Mouse (Mus musculus): ENCODE measurements around the gene H2-M10.3. TPM values are rescaled to one million over a fixed set of nuclear protein-coding genes. Genes with fewer than 3 reads are reported as not detected.

H2-M10.3 gene
- polyA plus RNA-seq, 1 experiment from 2014 or later, result not detected

Other genes starting within 250 kb of the H2-M10.3 start
- gene Gm19684, start 246.7 kb downstream of the H2-M10.3 start, polyA plus RNA-seq (2015; fragmentation: Nextera tagmentation; extraction: Ambion mirVana), result not detected in 2 replicates
- gene Gm7030, start 239.0 kb downstream of the H2-M10.3 start, polyA plus RNA-seq (2015; fragmentation: Nextera tagmentation; extraction: Ambion mirVana), result not detected in 2 replicates
- gene Gm8909, start 199.9 kb downstream of the H2-M10.3 start, polyA plus RNA-seq (2015; fragmentation: Nextera tagmentation; extraction: Ambion mirVana), result not detected in 2 replicates
- gene H2-T3, start 178.1 kb downstream of the H2-M10.3 start, polyA plus RNA-seq (2015; fragmentation: Nextera tagmentation; extraction: Ambion mirVana), result not detected in 2 replicates
- gene Rpp21, start 110.3 kb downstream of the H2-M10.3 start, polyA plus RNA-seq (2015; fragmentation: Nextera tagmentation; extraction: Ambion mirVana), result 93.9 and 122 TPM in 2 replicates
- 26.4 and 27.2 TPM in 2 replicates for gene Trim39, start 96.2 kb downstream of the H2-M10.3 start, polyA plus RNA-seq (2015; fragmentation: Nextera tagmentation; extraction: Ambion mirVana)
- not detected in 2 replicates for gene H2-M10.2, start 81.9 kb downstream of the H2-M10.3 start, polyA plus RNA-seq (2015; fragmentation: Nextera tagmentation; extraction: Ambion mirVana)
- gene H2-M10.1, start 42.3 kb downstream of the H2-M10.3 start, polyA plus RNA-seq (2015; fragmentation: Nextera tagmentation; extraction: Ambion mirVana), result not detected in 2 replicates
- not detected in 2 replicates for gene H2-M10.4, start 93.9 kb upstream of the H2-M10.3 start, polyA plus RNA-seq (2015; fragmentation: Nextera tagmentation; extraction: Ambion mirVana)
- 0.52 TPM in 1 of 2 replicates, not detected in the other for gene H2-M11, start 178.7 kb upstream of the H2-M10.3 start, polyA plus RNA-seq (2015; fragmentation: Nextera tagmentation; extraction: Ambion mirVana)